Mouse (Mus musculus) stomach, postnatal 0 days (tissue): ENCODE measurements around the gene H2-Ab1. TPM values are rescaled to one million over a fixed set of nuclear protein-coding genes. Genes with fewer than 3 reads are reported as not detected.
A peak's percentile ranks its signal among the peaks of the same experiment; 100 is the strongest.

Source experiments
- ATAC-seq: fragments of 200-750 bp; cut with Nextera tagmentation; 2 replicates; pipeline ENCODE4 v1.8.0; 2017; ENCODE audit not compliant: low FRiP score, low TSS enrichment
- DNase-seq: peaks from one replicate; pipeline ENCODE4 v3.0.0-alpha.2; 2016; ENCODE audit warnings: low spot score
- H3K27ac ChIP-seq: fragments of 300-500 bp; sonication (generic); replicated peaks from 2 replicates; pipeline ENCODE4 v1.5.1; 2014; ENCODE audit warnings: mild to moderate bottlenecking, control low read depth
- H3K27me3 ChIP-seq: fragments of 300-500 bp; sonication (generic); 2 replicates; pipeline ENCODE4 v1.6.1; 2014; ENCODE audit warnings: low read length; ENCODE audit not compliant: control insufficient read depth, insufficient read depth
- H3K36me3 ChIP-seq: fragments of 300-500 bp; sonication (generic); 2 replicates; pipeline ENCODE4 v1.6.1; 2014; ENCODE audit warnings: low read length, mixed read lengths; ENCODE audit not compliant: control insufficient read depth, insufficient read depth
- H3K4me1 ChIP-seq: fragments of 300-500 bp; sonication (generic); replicated peaks from 2 replicates; pipeline ENCODE4 v1.6.1; 2014; ENCODE audit warnings: antibody characterized with exemption; ENCODE audit not compliant: control insufficient read depth, insufficient read depth
- H3K4me2 ChIP-seq: fragments of 300-500 bp; sonication (generic); replicated peaks from 2 replicates; pipeline ENCODE4 v1.6.1; 2014; ENCODE audit warnings: low read depth, mild to moderate bottlenecking, control low read depth, moderate library complexity
- H3K4me3 ChIP-seq: fragments of 300-500 bp; sonication (generic); 2 replicates; pipeline ENCODE4 v1.5.1; 2014; ENCODE audit warnings: low read depth, low read length, control low read depth
- H3K9ac ChIP-seq: fragments of 300-500 bp; sonication (generic); 2 replicates; pipeline ENCODE4 v1.6.1; 2014; ENCODE audit warnings: mild to moderate bottlenecking, low read length, control low read depth, mixed read lengths
- H3K9me3 ChIP-seq: fragments of 300-500 bp; sonication (generic); 2 replicates; pipeline ENCODE4 v1.6.1; 2016; ENCODE audit warnings: low read length; ENCODE audit not compliant: control insufficient read depth
- CTCF ChIP-seq: IDR thresholded peaks from 2 replicates; pipeline ENCODE4 v1.5.1; 2016; ENCODE audit warnings: antibody characterized with exemption, low read depth, mild to moderate bottlenecking, moderate library complexity
- EP300 ChIP-seq: optimal IDR thresholded peaks from 2 replicates; pipeline ENCODE3; 2016; ENCODE audit warnings: antibody characterized with exemption
- WGBS: fragments of 180-500 bp; shearing (Covaris S2); extraction: QIAGEN DNeasy Blood & Tissue Kit; methylation state at CpG from one replicate; pipeline ENCODE4 v1.1.7; 2014; 5-methylcytosine and 5-hydroxymethylcytosine counted together
- polyA plus RNA-seq: library from polyadenylated mRNA; unstranded; fragments of >200 nt; fragmentation: Nextera tagmentation; extraction: Ambion mirVana; gene quantifications from 2 replicates; pipeline ENCODE4 v1.2.1, GENCODE M21; 2015

The H2-Ab1 gene
- polyA plus RNA-seq, 1 experiment from 2014 or later, result 20.1 TPM

- no peaks in the 10 kb centered on the region for H3K4me1 ChIP-seq
- ATAC-seq, result no peak
- TF ChIP-seq EP300 (no peak), CTCF (no peak)
- H3K9ac ChIP-seq, result no peak overlapping the region
- H3K4me3 ChIP-seq, result no peak overlapping the region
- H3K36me3 ChIP-seq, result no peaks in the 10 kb centered on the region
- H3K27me3 ChIP-seq, result no peaks in the 10 kb centered on the region
- H3K4me2 ChIP-seq, result no peak overlapping the region
- DNase-seq, result no peak
- H3K27ac ChIP-seq, result no peak overlapping the region
- H3K9me3 ChIP-seq, result no peaks in the 10 kb centered on the region
Measured at GRCm38 (mm10) chr17:34295307-34295706, 37.8 kb downstream of the H2-Ab1 start.

- Histone ChIP-seq H3K27ac (no peak overlapping the region), H3K4me3 (0 out of 2 replicates have a peak overlapping the region, but pooled peaks have one; percentile 18), H3K4me2 (peak overlapping the region; percentile 41), H3K9ac (no peak overlapping the region), H3K36me3 (no peaks in the 10 kb centered on the region), H3K4me1 (no peaks in the 10 kb centered on the region), H3K9me3 (no peaks in the 10 kb centered on the region), H3K27me3 (no peaks in the 10 kb centered on the region)
- TF ChIP-seq EP300 (no peak), CTCF (no peak)
- no peak for DNase-seq
- WGBS, result 25% methylated on average over 23 of the region's 23 CpGs
- peak; percentile 80 for ATAC-seq
Measured at GRCm38 (mm10) chr17:34295891-34296794, 38.7 kb downstream of the H2-Ab1 start.

GRCm38 (mm10) chr17:34299356-34299755 lies 41.9 kb downstream of the H2-Ab1 start:
- no peak overlapping the region for H3K27ac ChIP-seq
- no peak for TF ChIP-seq CTCF
- TF ChIP-seq EP300, result no peak
- WGBS, result 55% methylated on average over 3 of the region's 3 CpGs

GRCm38 (mm10) chr17:34300071-34300470 lies 42.6 kb downstream of the H2-Ab1 start:
- Histone ChIP-seq H3K27ac (no peak overlapping the region), H3K27me3 (no peaks in the 10 kb centered on the region), H3K4me1 (no peaks in the 10 kb centered on the region), H3K36me3 (no peaks in the 10 kb centered on the region), H3K9me3 (no peaks in the 10 kb centered on the region), H3K4me3 (no peak overlapping the region), H3K4me2 (no peak overlapping the region), H3K9ac (no peak overlapping the region)
- 79% methylated on average over 8 of the region's 8 CpGs for WGBS
- DNase-seq, result no peak
- no peak for TF ChIP-seq EP300
- no peak for TF ChIP-seq CTCF
- ATAC-seq, result no peak

More at GRCm38 (mm10) chr17:34299356-34299755, 41.9 kb downstream of the H2-Ab1 start:
- H3K4me1 ChIP-seq, result no peaks in the 10 kb centered on the region
- no peak overlapping the region for H3K4me3 ChIP-seq
- no peaks in the 10 kb centered on the region for H3K9me3 ChIP-seq
- no peaks in the 10 kb centered on the region for H3K36me3 ChIP-seq
- DNase-seq (no peak), ATAC-seq (no peak)
- H3K4me2 ChIP-seq, result no peak overlapping the region
- H3K9ac ChIP-seq, result no peak overlapping the region
- H3K27me3 ChIP-seq, result no peaks in the 10 kb centered on the region

- no peak overlapping the region for H3K4me2 ChIP-seq
- H3K9me3 ChIP-seq, result no peaks in the 10 kb centered on the region
- TF ChIP-seq CTCF, result no peak
- TF ChIP-seq EP300, result no peak
- WGBS, result 62% methylated on average over 23 of the region's 23 CpGs
- H3K36me3 ChIP-seq, result no peaks in the 10 kb centered on the region
- H3K9ac ChIP-seq, result no peak overlapping the region
- H3K4me3 ChIP-seq, result no peak overlapping the region
- peak; percentile 34; the same call in 1 of the 2 replicates for ATAC-seq
- H3K27me3 ChIP-seq, result no peaks in the 10 kb centered on the region
- DNase-seq, result peak; percentile 44
- H3K27ac ChIP-seq, result no peak overlapping the region
- H3K4me1 ChIP-seq, result no peaks in the 10 kb centered on the region
Measured at GRCm38 (mm10) chr17:34300691-34301566, 43.4 kb downstream of the H2-Ab1 start.
